Mouse (Mus musculus): Measurements from ENCODE around the gene Pald1. TPM values are rescaled to one million over a fixed set of nuclear protein-coding genes. Genes with fewer than 3 reads are reported as not detected.

The Pald1 gene
- total RNA-seq, 2 experiments from 2014 or later: 17.6 to 18.8 TPM

DNA sequence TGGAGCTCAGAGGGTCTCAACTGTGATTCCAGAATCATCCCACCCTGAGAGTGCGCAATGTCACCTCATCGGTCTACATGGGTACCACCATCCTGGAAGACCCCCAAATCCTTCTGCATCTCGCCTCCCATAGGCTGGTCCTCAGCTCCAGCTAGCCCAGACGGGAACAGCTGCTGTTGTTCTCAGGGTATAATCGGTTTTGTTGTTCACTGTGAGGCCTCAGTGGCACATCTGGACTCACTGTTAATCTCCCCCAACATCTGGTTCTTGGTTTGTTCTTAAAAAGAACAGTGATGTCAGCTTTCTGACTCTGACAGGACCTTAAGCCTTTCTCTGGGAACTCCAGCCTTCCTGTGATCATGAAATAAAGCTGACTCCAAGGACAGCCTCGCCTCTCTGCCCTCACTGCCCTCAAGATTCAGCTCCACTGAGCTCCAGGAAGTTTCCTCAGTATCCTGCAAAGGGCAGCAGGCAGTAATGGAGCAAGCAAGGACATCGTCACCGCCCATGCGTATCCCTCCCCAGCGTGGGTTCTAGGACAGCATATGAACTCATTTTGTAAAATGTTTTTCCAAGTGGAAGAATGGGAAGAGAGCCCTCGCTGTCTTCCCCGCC, 74.5 kb downstream of the Pald1 start:
- intact Hi-C loops (cut with DNase I): no loop called here
- DNase-seq (ENCODE audit: extremely low spot score in 1 of 2, low spot score in 2 of 2): no peak

DNA sequence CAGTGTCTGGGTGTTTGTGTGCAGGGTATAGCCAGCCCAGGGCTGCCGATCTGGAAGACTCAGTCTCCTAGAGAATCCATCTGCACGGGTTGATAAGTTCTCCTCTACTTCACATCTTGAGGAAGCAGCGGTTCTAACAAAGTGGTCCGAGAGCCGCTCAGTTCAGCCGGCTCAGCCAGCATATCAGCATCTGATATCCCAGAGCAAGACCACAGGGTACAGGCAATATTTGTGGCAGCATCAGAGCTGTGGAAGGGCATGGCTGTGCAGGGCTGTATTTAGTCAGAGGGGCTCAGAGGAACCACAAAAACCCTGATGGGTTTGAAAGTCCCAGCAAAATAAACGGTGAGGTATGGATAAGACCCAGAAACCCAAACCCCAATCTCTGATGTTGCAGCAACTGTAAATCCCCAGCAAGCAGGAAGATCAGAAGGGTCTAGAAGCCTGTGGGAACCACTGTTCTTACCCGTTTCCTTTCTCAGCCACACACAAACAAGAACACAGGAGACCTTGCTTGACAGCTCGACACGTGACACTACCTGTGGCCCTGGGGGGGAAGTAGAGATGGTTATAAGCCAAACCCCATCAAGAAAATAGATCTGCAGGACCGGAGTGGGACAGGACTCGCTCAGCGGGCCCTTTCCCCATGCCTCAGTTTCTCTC, 77.3 kb downstream of the Pald1 start:
- intact Hi-C loops (cut with DNase I): no loop called here
- no peak for DNase-seq (ENCODE audit: extremely low spot score in 1 of 2, low spot score in 2 of 2)

DNA sequence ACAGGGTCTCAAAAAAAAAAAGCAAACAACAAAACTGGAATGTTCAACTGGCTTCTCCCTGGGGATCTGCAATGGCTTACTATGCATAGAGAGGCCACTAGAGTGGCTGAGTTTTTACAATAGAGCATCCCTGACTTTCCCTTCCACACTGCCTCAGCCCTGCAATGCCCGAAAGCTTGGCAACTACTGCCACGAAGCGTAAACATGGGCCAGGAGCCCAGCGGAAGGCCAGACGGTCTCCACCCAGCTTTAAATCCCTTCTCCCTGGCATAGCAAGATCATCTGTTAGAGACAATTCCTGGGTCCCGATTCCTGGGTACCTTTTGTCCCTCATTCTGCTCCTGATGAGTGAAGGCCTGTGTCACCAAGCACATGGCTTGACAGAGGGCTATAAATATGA, 79.3 kb downstream of the Pald1 start:
- no peak for DNase-seq (ENCODE audit: extremely low spot score in 1 of 2, low spot score in 2 of 2)
- intact Hi-C loops (cut with DNase I): no loop called here

DNA sequence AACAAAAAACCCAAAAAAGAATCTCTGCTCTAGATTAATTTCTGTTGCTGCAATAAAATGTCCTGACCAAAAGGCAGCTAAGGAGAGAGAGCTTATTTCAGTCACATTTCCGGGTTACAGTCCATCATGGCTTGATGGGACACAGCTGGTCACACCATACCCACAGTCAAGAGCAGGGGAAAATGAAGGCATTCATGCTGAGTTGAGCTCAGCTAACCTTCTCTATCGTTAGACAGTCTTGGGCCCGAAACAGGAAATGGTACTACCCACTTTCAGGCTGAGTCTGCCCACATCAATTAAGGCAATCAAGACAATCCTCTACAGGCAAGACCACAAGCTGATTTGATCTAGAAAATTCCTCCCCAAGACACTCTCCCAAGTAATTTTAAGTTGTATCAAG, 82.3 kb downstream of the Pald1 start:
- no peak for DNase-seq (ENCODE audit: extremely low spot score in 1 of 2, low spot score in 2 of 2)
- intact Hi-C loops (cut with DNase I): no loop called here

DNA sequence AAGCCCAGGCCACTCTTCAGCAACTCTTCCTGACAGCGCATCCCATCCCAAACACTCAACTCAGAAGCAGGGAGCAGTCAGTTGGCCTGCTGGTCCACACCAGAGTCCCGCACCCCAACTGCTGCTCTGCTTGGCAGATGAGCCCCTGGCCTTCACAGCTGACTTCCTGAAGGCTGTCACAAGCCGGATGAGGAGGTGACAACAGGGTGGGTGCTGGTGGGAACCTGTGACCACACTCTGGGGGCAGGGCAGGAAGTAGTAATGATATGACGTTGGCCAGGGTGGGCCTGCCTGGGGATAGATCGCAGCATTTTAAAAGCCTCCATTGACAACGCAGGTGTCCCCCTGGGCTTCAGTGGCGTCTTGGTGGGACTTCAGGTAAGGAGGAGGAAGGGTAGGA, 85.9 kb downstream of the Pald1 start, which contains the start of gene Prf1:
TSS of gene Prf1 (plus strand) at position 357 of the 400 bp plus-strand sequence.
- intact Hi-C loops (cut with DNase I): no loop called here
- no peak for DNase-seq (ENCODE audit: extremely low spot score in 1 of 2, low spot score in 2 of 2)

DNA sequence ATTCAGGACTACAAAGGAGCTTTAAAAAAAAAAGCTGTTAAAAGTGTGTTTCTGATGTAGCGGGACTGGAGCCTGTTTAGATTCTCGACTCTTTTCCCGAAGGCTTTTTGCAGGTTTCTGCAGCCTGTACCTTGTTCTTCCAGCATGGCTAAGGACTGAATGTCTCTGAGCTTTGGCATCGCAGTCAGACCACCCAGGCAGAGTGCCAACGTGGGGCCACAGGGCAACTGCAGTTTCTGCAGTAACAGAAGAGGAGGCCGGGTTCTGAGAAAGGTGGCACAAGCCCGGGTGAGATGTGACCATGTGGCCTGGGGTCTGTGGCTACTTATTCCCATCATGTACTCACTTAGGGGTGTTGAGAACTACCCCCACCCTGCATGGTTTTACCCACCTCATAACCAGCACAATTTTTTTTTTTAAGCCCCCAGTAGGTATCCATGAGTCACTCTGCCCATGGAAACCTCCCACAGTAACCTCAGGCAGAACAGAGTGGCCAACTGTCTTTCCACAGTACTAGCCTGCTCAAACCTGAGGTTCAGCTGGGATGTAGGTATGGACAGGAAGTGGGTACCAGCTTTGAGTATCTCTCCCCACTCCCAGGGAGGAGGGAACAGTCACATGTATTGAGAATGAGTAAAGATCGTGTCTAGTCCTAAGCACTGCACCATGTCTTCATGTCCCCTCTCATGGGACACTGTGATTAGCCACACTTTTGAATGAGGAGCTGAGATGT, 86.5 kb downstream of the Pald1 start:
- no peak for DNase-seq (ENCODE audit: extremely low spot score in 1 of 2, low spot score in 2 of 2)
- intact Hi-C loops (cut with DNase I): no loop called here

DNA sequence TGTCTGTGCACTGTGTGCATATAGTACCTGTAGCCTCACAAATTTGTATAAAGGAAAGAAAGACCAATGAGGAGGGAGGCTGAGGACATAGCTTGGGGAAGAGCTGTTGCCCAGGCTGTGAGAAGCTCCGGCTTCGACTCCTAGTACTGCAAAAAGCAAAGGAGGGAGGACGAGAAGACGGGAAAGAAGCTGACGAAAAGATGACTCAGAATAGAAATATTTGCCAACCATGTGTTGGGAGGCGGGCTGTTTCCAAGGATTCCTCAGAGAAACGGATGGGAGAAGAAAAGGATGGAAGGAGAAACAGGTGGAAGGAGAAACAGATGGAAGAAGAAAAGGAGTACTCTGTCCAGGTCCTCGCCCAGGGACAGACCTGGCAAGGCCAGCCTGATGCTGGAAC, 89.1 kb downstream of the Pald1 start:
- intact Hi-C loops (cut with DNase I): no loop called here
- DNase-seq (ENCODE audit: extremely low spot score in 1 of 2, low spot score in 2 of 2): peak in 1 of 2 experiments; percentile 14

DNA sequence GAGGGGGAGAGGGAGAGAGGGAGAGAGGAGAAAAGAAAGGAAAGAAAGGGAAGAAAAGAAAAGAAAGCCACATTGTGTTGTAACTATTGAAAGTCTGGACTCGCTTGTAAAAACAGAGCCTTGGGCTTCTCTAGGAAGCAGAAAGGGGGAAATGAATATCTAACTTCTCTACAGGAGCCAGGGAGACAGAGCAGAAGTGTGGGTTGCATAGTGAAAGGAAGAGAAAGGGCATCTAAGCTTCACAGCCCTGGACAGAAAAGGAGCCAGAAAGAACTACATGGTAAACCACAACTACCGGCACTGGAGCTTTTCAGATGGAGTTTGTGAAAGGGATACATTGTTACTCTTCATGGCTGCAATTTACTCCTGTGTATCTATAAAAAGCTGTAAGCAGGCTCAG, 92.9 kb downstream of the Pald1 start:
- intact Hi-C loops (cut with DNase I): no loop called here
- no peak for DNase-seq (ENCODE audit: extremely low spot score in 1 of 2, low spot score in 2 of 2)

DNA sequence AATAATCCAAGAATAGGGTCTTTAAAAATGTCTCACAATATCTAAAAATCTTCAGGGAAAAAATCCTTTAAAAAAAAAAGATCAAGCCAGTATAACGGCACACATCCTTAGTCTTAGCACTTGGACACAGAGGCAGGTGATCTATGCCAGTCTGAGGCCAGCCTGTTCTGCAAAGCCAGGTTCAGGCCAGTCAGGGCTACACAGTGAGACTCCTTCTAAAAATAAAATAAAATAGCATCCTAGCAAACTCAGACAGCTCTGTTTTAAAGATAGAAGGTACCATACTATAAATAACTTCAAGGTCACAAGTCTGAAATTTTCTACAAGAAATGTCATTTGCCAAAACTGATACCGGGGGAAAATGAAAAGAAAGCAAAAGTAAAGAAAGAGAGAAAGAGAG, 93.3 kb downstream of the Pald1 start:
- DNase-seq (ENCODE audit: extremely low spot score in 1 of 2, low spot score in 2 of 2): no peak
- intact Hi-C loops (cut with DNase I): no loop called here

DNA sequence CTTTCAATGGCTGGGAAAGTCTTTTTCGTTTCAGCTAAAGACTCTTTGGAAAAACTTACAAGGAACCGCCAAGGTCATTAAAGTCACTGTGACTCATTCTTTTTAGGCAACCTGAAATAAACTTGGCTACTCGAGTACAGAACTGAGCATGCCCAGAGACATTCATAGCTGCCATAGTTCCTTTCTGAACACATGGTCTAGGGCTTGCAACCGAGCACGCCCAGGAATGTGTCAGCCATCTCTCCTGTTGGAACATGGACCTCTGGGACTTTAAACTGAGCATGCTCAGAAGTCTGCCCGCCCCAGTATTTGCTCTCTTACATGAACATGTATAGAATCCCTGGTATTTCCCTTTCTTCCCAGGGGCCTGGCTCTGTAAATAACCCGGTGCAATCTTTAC, 97.1 kb downstream of the Pald1 start:
- DNase-seq (ENCODE audit: extremely low spot score in 1 of 2, low spot score in 2 of 2): no peak
- intact Hi-C loops (cut with DNase I): no loop called here

DNA sequence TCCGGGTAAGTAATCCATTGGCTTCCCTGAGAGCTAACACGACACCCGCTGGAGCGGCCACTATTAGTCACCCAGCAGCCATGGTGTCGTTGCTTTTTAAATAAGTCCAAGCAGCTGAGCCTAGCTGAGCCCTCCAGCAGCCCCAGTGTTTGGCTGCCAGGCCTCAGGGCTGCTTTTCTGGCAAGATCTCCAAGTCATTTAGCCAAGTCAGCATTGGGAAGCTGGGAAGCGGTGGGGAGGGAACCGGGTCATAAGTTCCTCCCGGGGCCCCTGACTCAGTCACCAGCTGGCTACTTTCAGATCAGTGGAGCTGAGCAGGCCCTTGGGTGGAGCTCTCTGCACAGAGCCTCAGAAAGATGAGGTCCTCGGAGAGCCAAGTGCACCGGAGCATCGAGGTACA, 98.1 kb downstream of the Pald1 start:
- intact Hi-C loops (cut with DNase I): no loop called here
- no peak for DNase-seq (ENCODE audit: extremely low spot score in 1 of 2, low spot score in 2 of 2)

DNA sequence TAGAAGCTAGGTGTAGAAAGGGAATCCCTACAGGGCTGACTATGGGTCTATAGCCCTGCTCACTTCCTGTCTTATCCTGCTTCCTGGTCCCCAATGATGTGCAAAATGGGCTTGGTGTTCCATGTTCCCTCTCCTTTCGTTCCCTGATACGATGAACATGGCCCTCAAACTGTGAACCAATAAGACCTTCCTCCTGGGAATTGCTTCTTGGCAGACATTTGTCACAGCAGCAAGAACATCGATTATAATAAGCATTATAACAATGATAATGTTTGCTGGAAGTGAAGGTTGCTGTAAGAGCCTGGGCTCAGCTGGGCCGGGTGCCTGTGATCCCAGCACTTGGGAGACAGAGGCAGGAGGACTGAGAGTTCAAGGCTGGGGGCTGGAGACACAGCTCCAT, 99.0 kb downstream of the Pald1 start:
- DNase-seq (ENCODE audit: extremely low spot score in 1 of 2, low spot score in 2 of 2): no peak
- intact Hi-C loops (cut with DNase I): no loop called here

DNA sequence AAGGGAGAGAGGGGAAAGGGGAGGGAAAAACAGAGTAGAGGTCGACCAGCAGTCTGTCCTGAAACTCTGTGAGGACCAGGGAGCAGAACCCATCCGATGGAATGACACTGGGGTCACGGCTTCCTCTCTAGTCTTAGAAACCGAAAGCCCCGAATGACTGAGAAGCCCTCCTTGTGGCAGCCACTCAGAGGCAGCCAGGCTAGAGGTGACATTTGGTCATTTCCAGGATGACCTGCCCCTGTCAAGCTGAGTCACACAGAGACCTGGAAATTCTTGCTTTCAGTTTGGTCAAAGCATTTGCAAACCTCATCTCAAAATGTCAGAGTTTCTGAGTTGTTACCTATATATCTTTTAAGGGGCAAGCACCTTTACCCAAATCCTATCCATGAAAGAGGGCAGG, 102.2 kb downstream of the Pald1 start:
- DNase-seq (ENCODE audit: extremely low spot score in 1 of 2, low spot score in 2 of 2): no peak
- intact Hi-C loops (cut with DNase I): no loop called here

DNA sequence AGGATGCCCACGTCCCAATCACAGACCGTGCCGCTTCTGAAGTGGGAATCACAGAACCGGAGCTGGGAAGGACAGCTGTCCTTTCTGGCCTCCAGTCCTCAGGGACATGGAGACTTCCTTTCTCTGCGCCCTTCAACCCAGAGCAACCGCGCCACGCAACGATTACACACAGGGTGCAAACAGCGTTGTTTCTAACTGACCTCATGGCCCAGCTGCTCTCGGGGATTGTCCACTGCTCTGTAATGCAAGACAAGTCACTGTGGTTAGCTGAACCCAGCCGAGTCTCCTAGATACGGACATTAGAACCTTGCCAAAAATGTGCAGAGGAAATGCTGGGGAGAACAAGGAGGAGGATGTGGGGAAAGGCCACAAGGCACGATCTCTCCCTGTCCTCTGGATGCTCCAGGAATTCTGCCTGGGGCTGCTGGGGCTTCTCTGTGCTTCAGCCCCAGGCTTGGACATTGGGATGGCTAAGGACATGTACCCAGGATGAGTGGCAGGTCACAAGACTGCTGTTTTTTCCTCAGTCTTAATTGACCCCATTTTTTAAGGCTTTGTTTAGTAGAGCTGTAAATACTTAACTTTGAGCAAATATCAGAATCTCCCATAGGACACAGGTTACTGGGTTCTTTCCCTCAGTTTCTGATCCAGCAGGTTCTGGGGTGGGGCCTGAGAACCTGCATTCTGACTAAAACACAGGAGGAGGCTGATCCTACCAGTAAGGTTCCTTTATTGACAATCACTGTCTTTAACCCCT, 105.2 kb downstream of the Pald1 start:
- intact Hi-C loops (cut with DNase I): loop anchor here (5.0 kb wide), 1 partner anchor 54 kb away; no protein-coding TSS in a partner anchor
- peak in 1 of 2 experiments; percentile 70 for DNase-seq (ENCODE audit: extremely low spot score in 1 of 2, low spot score in 2 of 2)

DNA sequence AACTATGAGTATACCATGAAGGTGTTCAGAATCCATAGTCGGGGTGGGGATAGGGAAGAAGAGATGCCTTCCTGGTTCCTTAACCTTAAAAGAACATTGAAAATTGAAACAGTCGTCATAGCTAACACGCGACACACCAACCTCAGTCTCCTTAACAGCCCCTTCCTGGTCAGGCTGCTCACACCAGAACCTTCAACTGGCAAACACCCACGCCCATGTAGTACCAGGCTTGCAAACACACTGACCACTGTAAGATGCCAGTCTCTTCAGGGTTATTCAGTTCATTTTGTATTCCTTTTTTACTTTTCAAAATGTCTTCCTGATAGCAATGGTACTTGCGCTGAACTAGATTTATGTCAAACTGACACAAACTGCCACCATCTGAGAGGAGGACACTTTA, 106.3 kb downstream of the Pald1 start:
- intact Hi-C loops (cut with DNase I): loop anchor here (5.0 kb wide), 1 partner anchor 55 kb away; no protein-coding TSS in a partner anchor
- no peak for DNase-seq (ENCODE audit: extremely low spot score in 1 of 2, low spot score in 2 of 2)

DNA sequence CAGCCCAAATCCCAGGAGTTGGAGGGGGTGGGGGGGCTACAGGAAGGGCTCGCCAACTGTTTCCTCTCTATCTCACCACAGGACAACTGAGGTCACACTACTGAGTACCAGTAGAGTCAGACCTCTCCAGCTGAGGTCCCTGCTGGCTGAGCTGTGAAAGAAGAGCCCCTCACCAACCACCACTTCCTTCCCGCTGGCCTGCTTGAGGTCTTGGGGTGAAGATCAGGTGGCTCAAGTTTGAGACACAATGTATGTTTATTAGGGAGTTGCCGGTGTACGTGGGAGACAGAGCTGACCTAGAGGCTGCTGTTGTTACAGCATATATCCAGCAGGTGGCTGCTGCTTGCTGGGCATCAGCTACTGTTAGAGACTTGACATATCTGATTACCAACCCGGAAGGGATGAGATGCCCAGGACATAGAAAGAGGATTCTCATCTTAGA, 107.6 kb downstream of the Pald1 start:
- intact Hi-C loops (cut with DNase I): loop anchor here (5.0 kb wide), 1 partner anchor 57 kb away; no protein-coding TSS in a partner anchor
- no peak for DNase-seq (ENCODE audit: extremely low spot score in 1 of 2, low spot score in 2 of 2)

DNA sequence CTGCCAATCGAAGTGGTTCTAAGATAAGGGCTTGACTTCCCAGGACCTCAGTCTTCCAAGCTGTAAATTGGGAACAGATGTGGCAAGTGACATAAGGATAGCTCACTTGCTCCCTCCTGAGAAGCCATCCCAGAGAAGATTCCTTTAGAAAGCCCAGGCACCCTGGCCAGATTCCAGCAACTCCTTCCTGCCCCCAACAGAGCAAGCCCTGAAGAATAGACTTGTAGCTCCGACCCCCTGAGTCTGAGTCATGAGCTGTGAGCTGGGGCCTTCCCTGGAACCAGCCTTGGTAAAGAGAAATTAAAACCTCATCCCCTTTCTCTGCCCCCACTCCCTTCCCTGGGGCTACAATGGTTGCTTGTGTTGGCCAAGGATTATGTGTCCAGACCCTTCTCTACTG, 108.8 kb downstream of the Pald1 start:
- intact Hi-C loops (cut with DNase I): no loop called here

DNA sequence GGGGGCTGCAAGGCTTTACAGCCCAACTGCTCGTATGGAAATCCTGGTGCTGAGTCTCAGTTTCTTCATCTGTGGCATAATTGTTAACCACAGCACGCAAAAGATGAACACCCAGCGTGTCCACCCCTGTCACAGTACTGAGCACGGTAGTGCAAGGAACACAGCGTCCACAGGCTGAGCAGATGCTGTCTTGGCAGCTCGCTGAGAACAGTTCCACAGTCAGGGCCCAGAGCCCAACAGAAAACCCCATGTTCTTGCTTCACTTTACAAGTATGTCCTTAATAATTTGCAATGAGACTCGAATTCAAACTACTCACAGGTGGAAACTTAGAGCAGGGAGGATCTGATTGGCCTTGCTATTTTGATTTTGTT, 109.5 kb downstream of the Pald1 start:
- DNase-seq (ENCODE audit: extremely low spot score in 1 of 2, low spot score in 2 of 2): no peak
- intact Hi-C loops (cut with DNase I): no loop called here

More for the DNA sequence above, 108.8 kb downstream of the Pald1 start:
- no peak for DNase-seq (ENCODE audit: extremely low spot score in 1 of 2, low spot score in 2 of 2)

DNA sequence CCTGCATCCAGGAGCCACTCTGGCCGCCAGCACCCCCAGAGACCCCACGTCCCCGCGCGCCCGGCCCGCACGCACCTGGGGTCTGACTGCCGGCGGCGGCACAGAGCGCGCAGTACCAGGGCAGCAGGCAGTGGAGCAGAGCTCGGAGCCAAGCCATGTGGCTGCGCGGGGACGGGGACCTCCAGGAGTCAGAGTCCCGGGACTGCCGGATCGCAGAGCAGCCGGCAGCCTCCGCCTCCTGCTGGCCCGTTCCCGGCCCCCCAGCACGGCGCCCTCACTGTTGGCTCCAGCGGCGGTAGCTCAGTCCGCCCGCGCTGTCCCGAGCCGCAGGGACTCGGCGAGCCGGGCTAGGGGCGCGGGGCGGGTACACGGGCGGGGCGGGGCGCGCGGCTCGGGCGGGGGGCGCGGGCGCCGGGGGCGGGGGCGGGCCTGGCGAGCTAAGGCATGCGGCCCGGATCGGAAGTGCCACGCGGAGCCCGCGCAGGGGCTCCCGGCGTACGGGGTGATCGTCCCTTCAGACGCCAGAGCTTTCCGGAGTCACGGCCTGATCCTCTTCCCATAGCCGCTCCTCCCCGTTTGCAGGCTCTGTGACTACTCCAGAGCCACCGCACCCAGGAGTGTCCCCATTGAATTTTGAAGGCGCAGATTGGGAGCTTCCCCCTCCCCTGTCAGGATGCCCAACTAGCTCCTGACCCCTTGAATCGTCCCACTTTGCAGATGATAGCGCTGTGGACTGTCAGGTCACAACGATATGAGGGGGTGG, 110.1 kb downstream of the Pald1 start, which contains the start of gene Adamts14:
TSS of gene Adamts14 (minus strand) at position 358 of the 763 bp plus-strand sequence.
- peak in 1 of 2 experiments; percentile 47 for DNase-seq (ENCODE audit: extremely low spot score in 1 of 2, low spot score in 2 of 2)
- intact Hi-C loops (cut with DNase I): no loop called here

Measured in left cerebral cortex, postnatal 10 days (tissue).